Mouse (Mus musculus) olfactory bulb, adult 2 months (tissue): Measurements from ENCODE around the gene Zbbx. TPM values are rescaled to one million over a fixed set of nuclear protein-coding genes. Genes with fewer than 3 reads are reported as not detected.

ENCODE experiments used
- H3K27ac ChIP-seq: fragments of 200-500 bp; 2 replicates; pipeline ENCODE4 v1.5.1; 2012; ENCODE audit warnings: low read depth, low read length; ENCODE audit not compliant: insufficient read depth
- H3K4me1 ChIP-seq: fragments of 200-500 bp; 2 replicates; pipeline ENCODE4 v1.6.1; 2012; ENCODE audit warnings: low read length; ENCODE audit not compliant: control insufficient read depth, insufficient read depth
- H3K4me3 ChIP-seq: fragments of 200-500 bp; 2 replicates; pipeline ENCODE4 v1.5.1; 2012; ENCODE audit warnings: mild to moderate bottlenecking, low read depth, low read length, moderate library complexity; ENCODE audit not compliant: insufficient read depth
- CTCF ChIP-seq: fragments of 200-500 bp; IDR thresholded peaks from 2 replicates; pipeline ENCODE4 v1.5.1; 2012; ENCODE audit warnings: low read depth, mild to moderate bottlenecking, low read length, moderate library complexity; ENCODE audit not compliant: insufficient read depth
- POLR2A ChIP-seq: fragments of 200-500 bp; IDR thresholded peaks from 2 replicates; pipeline ENCODE4 v1.6.1; 2012; ENCODE audit warnings: mild to moderate bottlenecking, low read depth, low read length, moderate library complexity; ENCODE audit not compliant: insufficient read depth
- WGBS: fragments of 180-500 bp; shearing (Covaris S2); methylation state at CpG from one replicate; pipeline ENCODE4 v1.1.7; 2018; 5-methylcytosine and 5-hydroxymethylcytosine counted together
- polyA plus RNA-seq: library from polyadenylated mRNA; stranded (reverse); fragments of >200 nt; gene quantifications from 2 replicates; pipeline ENCODE4 v1.2.4, GENCODE M21; 2012; ENCODE audit warnings: low replicate concordance; ENCODE audit not compliant: missing spikeins, insufficient read depth, insufficient read length

The Zbbx gene
- not detected in 2 replicates for polyA plus RNA-seq

DNA sequence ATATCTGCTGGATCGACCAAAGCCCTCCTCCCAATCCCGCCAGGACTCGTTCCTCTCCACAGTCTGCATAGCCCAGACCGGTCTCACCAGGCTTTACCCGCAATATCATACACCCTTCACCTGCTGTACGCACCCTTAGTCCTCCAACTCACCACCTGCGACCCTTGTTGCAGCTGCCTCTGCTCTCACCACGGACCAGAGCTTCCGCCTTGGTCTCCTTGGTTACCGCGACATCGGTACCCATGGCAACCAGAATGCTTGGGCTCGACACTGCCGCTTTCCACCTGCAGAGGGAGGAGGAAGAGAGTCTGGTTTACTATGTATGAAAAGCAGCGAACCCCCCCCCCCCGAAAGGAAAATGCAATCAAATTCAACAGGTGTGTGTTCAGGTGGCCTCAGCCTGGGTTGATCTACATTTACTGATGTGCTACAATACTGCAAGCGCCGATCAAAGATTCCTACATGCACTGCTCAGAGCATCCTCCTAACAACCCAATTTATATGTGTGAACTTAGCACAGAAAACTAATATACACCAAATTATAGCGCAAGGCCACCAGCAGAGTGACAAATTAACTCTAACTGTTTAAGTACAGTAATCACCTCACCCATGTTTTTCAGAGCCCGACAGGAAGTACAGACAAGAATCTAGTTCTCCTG, at the start of gene Zbbx:
TSS of gene Zbbx (minus strand) at position 197 of the 659 bp plus-strand sequence.
- Histone ChIP-seq H3K27ac (no peak within 1 kb of the TSS), H3K4me1 (peaks cover 5% of the 10 kb centered on the region; the same call in 1 of the 2 replicates), H3K4me3 (peak within 1 kb of the TSS; percentile 48)
- no peak for TF ChIP-seq POLR2A
- TF ChIP-seq CTCF, result peak; percentile 39; the same call in 1 of the 2 replicates
- 6% methylated on average over 20 of the region's 20 CpGs for WGBS

DNA sequence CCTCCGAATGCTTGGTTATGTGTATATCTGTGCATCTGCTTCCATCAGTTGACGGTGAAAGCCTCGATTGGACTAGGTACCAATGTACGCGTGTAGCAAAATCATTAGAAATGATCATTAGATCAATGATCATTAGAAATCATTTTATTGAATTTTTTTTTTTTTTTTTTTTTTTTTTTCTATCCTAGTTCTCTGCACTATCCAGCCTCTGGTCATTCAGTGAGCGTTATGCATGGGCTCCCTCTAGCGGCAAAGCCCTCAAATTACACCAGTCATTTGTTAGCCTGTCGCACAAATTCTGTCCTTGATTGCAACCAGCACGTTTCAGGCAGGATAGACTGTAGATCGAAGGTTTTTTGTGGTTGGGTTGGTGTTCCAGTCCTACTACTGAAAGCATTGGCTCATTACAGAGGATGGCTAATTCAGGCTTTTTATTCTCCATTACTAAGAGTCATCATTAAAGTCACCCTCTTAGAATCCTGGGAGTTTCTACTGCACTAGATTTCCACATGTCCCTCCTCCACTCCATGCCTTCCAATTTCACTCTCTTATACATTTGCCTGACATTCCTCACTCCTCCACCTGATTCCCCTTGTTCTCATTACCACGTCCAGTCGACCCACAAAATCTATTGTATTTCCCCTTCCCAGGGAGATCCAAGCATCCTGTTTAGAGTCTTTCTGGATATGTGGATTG, 38.1 kb upstream of the Zbbx start:
- no peaks in the 10 kb centered on the region for H3K4me1 ChIP-seq
- no peak overlapping the region for H3K4me3 ChIP-seq
- WGBS, result 40% methylated on average over 12 of the region's 12 CpGs
- TF ChIP-seq CTCF (no peak), POLR2A (no peak)
- H3K27ac ChIP-seq, result no peak overlapping the region

DNA sequence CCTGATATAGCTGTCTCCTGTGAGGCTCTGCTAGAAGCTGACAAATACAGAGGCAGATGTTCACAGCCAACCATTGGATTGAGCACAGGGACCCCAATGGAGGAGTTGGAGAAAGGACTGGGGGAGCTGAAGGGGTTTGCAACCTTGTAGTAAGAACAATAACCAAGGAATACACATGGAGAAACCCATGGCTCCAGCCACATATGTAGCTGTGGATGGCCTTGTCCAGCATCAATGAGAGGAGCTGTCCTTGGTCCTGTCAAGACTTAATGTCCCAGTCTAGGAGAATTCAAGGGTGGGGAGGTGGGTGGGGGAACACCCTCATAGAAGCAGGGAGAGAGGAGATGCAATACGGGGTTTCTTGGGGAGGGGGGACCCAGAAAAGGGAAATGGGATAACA, 17.8 kb upstream of the Zbbx start:
- 85% methylated on average over 1 of the region's 1 CpGs for WGBS
- Histone ChIP-seq H3K4me1 (no peaks in the 10 kb centered on the region), H3K27ac (no peak overlapping the region), H3K4me3 (no peak overlapping the region)
- TF ChIP-seq CTCF (no peak), POLR2A (no peak)

DNA sequence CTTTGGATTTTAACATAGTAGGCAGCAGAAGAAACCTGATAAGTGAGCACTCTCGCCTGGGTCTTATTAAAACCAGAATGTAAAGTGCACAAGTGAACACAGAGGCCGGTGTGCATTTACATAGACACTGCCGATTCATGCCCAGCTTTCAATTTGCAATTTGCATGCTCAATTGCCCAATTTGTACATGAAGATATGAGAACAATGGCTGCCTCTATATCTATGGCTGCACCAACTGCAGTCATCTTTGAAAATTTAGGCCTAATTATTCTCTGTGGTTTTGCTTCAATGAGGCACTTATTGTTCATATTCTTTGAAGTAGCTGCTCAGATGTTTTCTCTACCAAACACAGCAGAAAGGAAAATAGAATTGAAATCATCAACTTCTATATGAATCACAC, 23.0 kb downstream of the Zbbx start:
- Histone ChIP-seq H3K4me1 (no peaks in the 10 kb centered on the region), H3K4me3 (no peak overlapping the region), H3K27ac (no peak overlapping the region)
- TF ChIP-seq POLR2A (no peak), CTCF (no peak)
- 40% methylated on average over 3 of the region's 3 CpGs for whole genome bisulfite sequencing

DNA sequence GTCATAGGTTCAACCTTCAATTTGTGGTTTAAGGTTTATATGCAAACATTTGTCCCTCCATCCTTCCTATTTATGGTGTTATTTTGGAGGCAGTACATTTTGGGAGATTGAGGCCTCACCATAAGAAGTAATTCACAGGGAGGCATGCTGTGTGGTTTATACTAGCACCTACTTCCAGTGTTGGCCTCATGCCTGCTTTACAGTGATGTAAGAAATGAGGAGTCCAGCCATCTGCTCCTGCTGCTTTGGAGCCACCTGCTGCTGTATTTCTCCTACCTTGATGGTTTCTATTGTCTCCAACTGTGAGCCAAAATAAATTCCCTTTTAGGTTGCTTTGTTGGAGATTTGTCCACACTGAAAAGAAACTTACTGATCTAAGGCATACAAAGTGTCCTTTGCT, 60.0 kb downstream of the Zbbx start:
- no peaks in the 10 kb centered on the region for H3K4me1 ChIP-seq
- H3K4me3 ChIP-seq, result no peak overlapping the region
- no peak overlapping the region for H3K27ac ChIP-seq
- TF ChIP-seq POLR2A (no peak), CTCF (no peak)

DNA sequence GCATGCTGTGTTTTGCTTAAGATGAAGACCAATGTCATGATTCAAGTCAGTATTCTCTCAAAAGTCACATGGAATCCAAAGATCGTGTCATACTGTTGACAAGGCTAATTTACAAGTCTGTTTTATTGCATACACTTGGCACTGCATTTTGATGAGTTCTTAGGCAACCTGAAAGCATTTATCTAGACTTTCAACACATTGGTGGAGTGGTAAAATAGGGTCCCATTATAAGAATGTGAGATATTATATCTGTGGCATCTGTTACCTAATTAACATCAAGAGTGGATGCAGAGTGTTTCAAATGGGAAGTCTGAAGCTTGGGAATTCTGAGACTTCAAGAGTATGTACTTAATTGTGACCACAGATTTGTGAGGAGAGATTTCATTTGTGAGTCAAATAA, 79.1 kb downstream of the Zbbx start:
- TF ChIP-seq CTCF (no peak), POLR2A (no peak)
- Histone ChIP-seq H3K4me1 (no peaks in the 10 kb centered on the region), H3K27ac (no peak overlapping the region), H3K4me3 (no peak overlapping the region)
- WGBS, result 69% methylated on average over 1 of the region's 1 CpGs

DNA sequence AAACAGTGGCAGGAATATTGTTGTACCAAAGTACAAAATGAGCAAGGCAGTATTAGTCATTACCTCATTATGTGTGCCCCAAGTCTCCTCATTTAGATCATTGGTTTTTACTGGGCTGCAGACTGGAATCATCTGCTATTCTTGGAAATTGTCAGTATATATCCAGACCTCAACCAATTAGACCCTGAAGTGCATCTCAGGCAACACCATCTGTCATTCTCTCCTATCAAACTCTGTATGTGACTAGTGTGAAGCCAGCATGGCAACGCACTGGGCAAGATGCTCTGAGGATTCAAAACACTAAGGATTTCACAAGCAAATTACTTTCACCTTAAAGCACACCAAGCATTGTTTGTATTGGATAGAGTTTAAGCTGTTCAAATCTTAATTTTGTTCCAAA, 85.9 kb downstream of the Zbbx start:
- H3K4me1 ChIP-seq, result no peaks in the 10 kb centered on the region
- 74% methylated on average over 1 of the region's 1 CpGs for WGBS
- TF ChIP-seq POLR2A (no peak), CTCF (no peak)
- no peak overlapping the region for H3K27ac ChIP-seq
- H3K4me3 ChIP-seq, result no peak overlapping the region

DNA sequence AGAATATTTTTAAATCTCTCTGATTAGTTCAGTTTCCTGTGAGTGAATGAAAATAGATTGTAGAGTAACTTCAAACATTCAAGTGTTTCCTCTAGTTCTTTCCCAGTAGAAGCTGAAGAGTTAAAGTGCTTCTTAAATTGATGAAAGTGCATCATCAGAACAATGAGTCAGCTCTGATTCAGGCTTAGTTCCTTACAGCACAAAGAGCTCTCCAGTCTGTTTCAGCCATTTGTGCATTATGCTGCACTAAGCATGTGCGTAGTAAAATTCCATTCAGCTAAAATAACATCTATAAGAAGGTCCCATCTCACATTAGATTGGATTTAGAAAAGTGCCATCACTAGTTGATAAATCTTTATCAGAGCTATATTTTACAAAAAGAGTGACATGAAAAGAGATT, 155.1 kb downstream of the Zbbx start:
- no peak for TF ChIP-seq CTCF
- no peak for TF ChIP-seq POLR2A
- Histone ChIP-seq H3K27ac (no peak overlapping the region), H3K4me1 (no peaks in the 10 kb centered on the region), H3K4me3 (no peak overlapping the region)
- WGBS, result 47% methylated on average over 1 of the region's 1 CpGs

Other genes with a start within 250 kb of the Zbbx start
- not detected in 2 replicates for gene Serpini2, start 105.0 kb upstream of the Zbbx start, polyA plus RNA-seq